Mouse (Mus musculus): ENCODE data around the gene Aip.

GRCm38 (mm10) chr19:4121097-4121805 lies 4.4 kb downstream of the Aip start:
- TF ChIP-seq EP300 (IDR thresholded peaks at IDR 0.05) (no peak), CTCF (IDR thresholded peaks at IDR 0.05) (no peak)
